Mouse (Mus musculus) layer of hippocampus, adult 11-12 months (tissue): ENCODE results near the gene Efcab6.
"Not testable (repeated sequence)": the region's sequence is repeated elsewhere in the genome, so short reads cannot be mapped to it uniquely, and the experiment has no call there.

Source experiments
- DNase-seq: peaks from one replicate; pipeline ENCODE4 v3.0.0; 2022; ENCODE audit warnings: low spot score

The Efcab6 gene

GRCm38 (mm10) chr15:84065140-84065539, at the start of gene Efcab6:
TSS of gene Efcab6 (minus strand) at chr15:84065379.
- DNase-seq = peak; percentile 57

GRCm38 (mm10) chr15:84113873-84114272, 48.7 kb upstream of the Efcab6 start:
- DNase-seq = no peak

GRCm38 (mm10) chr15:84108899-84109298, 43.7 kb upstream of the Efcab6 start:
- no peak for DNase-seq

GRCm38 (mm10) chr15:84105924-84106500, 40.8 kb upstream of the Efcab6 start:
- DNase-seq = no peak

- peak; percentile 53 for DNase-seq
These were observed 40.1 kb upstream of the Efcab6 start, which contains the start of gene Sult4a1 for GRCm38 (mm10) chr15:84105105-84105923. TSS of gene Sult4a1 (minus strand) at chr15:84105754.

- no peak for DNase-seq
These were observed 39.4 kb upstream of the Efcab6 start for GRCm38 (mm10) chr15:84104626-84105025.

- DNase-seq = not testable (repeated sequence)
These were observed 32.4 kb upstream of the Efcab6 start for GRCm38 (mm10) chr15:84097536-84097935.

- DNase-seq = no peak
These were observed 30.9 kb upstream of the Efcab6 start for GRCm38 (mm10) chr15:84096051-84096450.

GRCm38 (mm10) chr15:84094921-84095320, 29.7 kb upstream of the Efcab6 start:
- DNase-seq = no peak

GRCm38 (mm10) chr15:84086775-84087174, 21.6 kb upstream of the Efcab6 start:
- no peak for DNase-seq

GRCm38 (mm10) chr15:84086364-84086763, 21.2 kb upstream of the Efcab6 start:
- DNase-seq = no peak

- no peak for DNase-seq
These were observed 14.9 kb upstream of the Efcab6 start for GRCm38 (mm10) chr15:84080069-84080468.

- no peak for DNase-seq
These were observed 14.3 kb upstream of the Efcab6 start for GRCm38 (mm10) chr15:84079519-84079918.

- DNase-seq = no peak
These were observed 13.5 kb upstream of the Efcab6 start for GRCm38 (mm10) chr15:84078667-84079066.

- DNase-seq = no peak
These were observed 12.0 kb upstream of the Efcab6 start for GRCm38 (mm10) chr15:84077151-84077550.

GRCm38 (mm10) chr15:84074705-84075185, 9.6 kb upstream of the Efcab6 start:
- DNase-seq = no peak

- DNase-seq = peak; percentile 75
These were observed 8.9 kb upstream of the Efcab6 start for GRCm38 (mm10) chr15:84073911-84074704.

- DNase-seq = no peak
These were observed 7.9 kb upstream of the Efcab6 start for GRCm38 (mm10) chr15:84073058-84073457.

GRCm38 (mm10) chr15:84072226-84072625, 7.0 kb upstream of the Efcab6 start:
- peak; percentile 94 for DNase-seq

GRCm38 (mm10) chr15:84070116-84070676, 5.0 kb upstream of the Efcab6 start:
- DNase-seq = no peak

- no peak for DNase-seq
These were observed 4.4 kb upstream of the Efcab6 start for GRCm38 (mm10) chr15:84069455-84070050.

- no peak for DNase-seq
These were observed 522 bp upstream of the Efcab6 start for GRCm38 (mm10) chr15:84065701-84066100.
